Comparison of ENCODE assay signal across 8 mouse cellular contexts in genomic region chr6:91410961-91411368, GRCm38 (mm10). TPM values are rescaled to one million over a fixed set of nuclear protein-coding genes. Genes with fewer than 3 reads are reported as not detected.
A peak's percentile ranks its signal among the peaks of the same experiment; 100 is the strongest.
DNase-seq lines count a peak whose midpoint lies in the region; ATAC-seq and TF ChIP-seq lines count a peak whose summit lies in the region.

Gene Wnt7a, minus strand, starts transcription at chr6:91411363.

- no peaks in the 10 kb centered on the region for H3K9me3 ChIP-seq in heart, embryonic 15.5 days (replicated peaks)
- H3K9me3 ChIP-seq in intestine, embryonic 16.5 days (ENCODE audit: control insufficient read depth, low read length): no peaks in the 10 kb centered on the region
- H3K9me3 ChIP-seq in liver, embryonic 14.5 days (ENCODE audit: control insufficient read depth, low read length): no peaks in the 10 kb centered on the region
- no peaks in the 10 kb centered on the region for H3K9me3 ChIP-seq in stomach, embryonic 16.5 days (replicated peaks; ENCODE audit: control insufficient read depth, low read length)

- no peaks in the 10 kb centered on the region for H3K36me3 ChIP-seq in heart, embryonic 15.5 days
- no peaks in the 10 kb centered on the region for H3K36me3 ChIP-seq in intestine, embryonic 16.5 days (ENCODE audit: control insufficient read depth, insufficient read depth, low read length)
- H3K36me3 ChIP-seq in liver, embryonic 14.5 days (replicated peaks; ENCODE audit: control insufficient read depth, insufficient read depth, low read depth): no peaks in the 10 kb centered on the region
- no peaks in the 10 kb centered on the region for H3K36me3 ChIP-seq in stomach, embryonic 16.5 days (ENCODE audit: control insufficient read depth, insufficient read depth, low read length)

- ATAC-seq in heart, embryonic 15.5 days (replicated peaks; ENCODE audit: insufficient number of reproducible peaks, insufficient read depth, low FRiP score, low read depth): no peak
- peak; percentile 12 for ATAC-seq in Patski
- ATAC-seq in intestine, embryonic 16.5 days: peak; percentile 28
- ATAC-seq in liver, embryonic 14.5 days (ENCODE audit: insufficient read depth): no peak
- no peak; the same call in 1 of the 2 replicates for ATAC-seq in stomach, embryonic 16.5 days (ENCODE audit: insufficient read depth, low FRiP score)
- no peak for ATAC-seq in CD4-positive, CD25-positive, alpha-beta regulatory T cell, adult 4 months

- under 1% methylated on average over 45 of the region's 51 CpGs for WGBS in heart, embryonic 15.5 days
- WGBS in intestine, embryonic 16.5 days: under 1% methylated on average over 39 of the region's 51 CpGs
- whole genome bisulfite sequencing in liver, embryonic 14.5 days (ENCODE audit: insufficient replicate concordance): under 1% methylated on average over 50 of the region's 51 CpGs
- 1% methylated on average over 46 of the region's 51 CpGs for WGBS in stomach, embryonic 16.5 days

- in situ Hi-C loops in Patski (cut with MboI; ENCODE audit: low pct_unique_long_range_greater_than_20kb): loop anchor here (5.0 kb wide), 2 partner anchors 124 to 254 kb away; partner anchors contain the start of gene Hdac11

- no peak for TF ChIP-seq CTCF in Patski (IDR thresholded peaks at IDR 0.05)
- no peak for TF ChIP-seq CTCF in liver, embryonic 14.5 days (IDR thresholded peaks at IDR 0.05; ENCODE audit: low read depth)

- H3K27ac ChIP-seq in heart, embryonic 15.5 days: no peak within 1 kb of the TSS
- H3K27ac ChIP-seq in intestine, embryonic 16.5 days (ENCODE audit: low read length): no peak within 1 kb of the TSS
- H3K27ac ChIP-seq in liver, embryonic 14.5 days: no peak within 1 kb of the TSS
- H3K27ac ChIP-seq in stomach, embryonic 16.5 days (ENCODE audit: low read length): no peak within 1 kb of the TSS

- peak within 1 kb of the TSS; percentile 35 for H3K9ac ChIP-seq in heart, embryonic 15.5 days
- H3K9ac ChIP-seq in intestine, embryonic 16.5 days (ENCODE audit: low read depth, low read length): 0 out of 2 replicates have a peak within 1 kb of the TSS, but pooled peaks have one; percentile 14
- H3K9ac ChIP-seq in liver, embryonic 14.5 days (replicated peaks): no peak within 1 kb of the TSS
- peak within 1 kb of the TSS; percentile 11; the same call in 1 of the 2 replicates for H3K9ac ChIP-seq in stomach, embryonic 16.5 days (ENCODE audit: low read length)

- H3K27me3 ChIP-seq in heart, embryonic 15.5 days: peaks cover 100% of the 10 kb centered on the region
- H3K27me3 ChIP-seq in Patski: no peaks in the 10 kb centered on the region
- H3K27me3 ChIP-seq in intestine, embryonic 16.5 days (replicated peaks; ENCODE audit: control insufficient read depth, insufficient read depth, low read length): peaks cover 64% of the 10 kb centered on the region
- H3K27me3 ChIP-seq in liver, embryonic 14.5 days (ENCODE audit: control insufficient read depth, insufficient read depth, low read length): peaks cover 39% of the 10 kb centered on the region
- peaks cover 71% of the 10 kb centered on the region for H3K27me3 ChIP-seq in stomach, embryonic 16.5 days (ENCODE audit: control insufficient read depth, insufficient read depth, low read length)

- H3K4me2 ChIP-seq in heart, embryonic 15.5 days: peak within 1 kb of the TSS; percentile 95
- peak within 1 kb of the TSS; percentile 91 for H3K4me2 ChIP-seq in intestine, embryonic 16.5 days (ENCODE audit: low read depth, low read length)
- H3K4me2 ChIP-seq in liver, embryonic 14.5 days (ENCODE audit: low read depth): peak within 1 kb of the TSS; percentile 45
- H3K4me2 ChIP-seq in stomach, embryonic 16.5 days (ENCODE audit: low read depth, low read length): peak within 1 kb of the TSS; percentile 74

- CTCF ChIA-PET in Patski (lab: Charles Lee): interaction anchor here (0.8 to 7.1 kb wide), 5 partner anchors 78 to 132 kb away, joined by 3 to 81 read pairs (median 4); no protein-coding TSS in a partner anchor

- DNase-seq in heart, adult 9 months (ENCODE audit: low spot score in 2 of 2): no peak
- DNase-seq in Patski (ENCODE audit: low read depth, low spot score): no peak
- peak; percentile 63 for DNase-seq in embryo, embryonic 11 days
- no peak for DNase-seq in liver, embryonic 14.5 days (ENCODE audit: low read depth in 3 of 3, low spot score in 3 of 3)

- H3K4me3 ChIP-seq in heart, embryonic 15.5 days: peak within 1 kb of the TSS; percentile 52
- H3K4me3 ChIP-seq in intestine, embryonic 16.5 days (ENCODE audit: low read length): peak within 1 kb of the TSS; percentile 53
- H3K4me3 ChIP-seq in liver, embryonic 14.5 days (ENCODE audit: insufficient read depth in 1 of 2, low read depth in 2 of 2, low read length in 2 of 2): peak within 1 kb of the TSS in 1 of 2 experiments; percentile 32; a peak in 2 of 4 replicates
- H3K4me3 ChIP-seq in stomach, embryonic 16.5 days (replicated peaks; ENCODE audit: low read length): peak within 1 kb of the TSS; percentile 50

- no peak for TF ChIP-seq EP300 in liver, embryonic 14.5 days (IDR thresholded peaks at IDR 0.05; ENCODE audit: low read depth)

- POLR2A ChIA-PET in Patski (lab: Charles Lee): interaction anchor here (1.0 to 1.7 kb wide), 2 partner anchors 29 to 32 kb away, joined by 3 to 6 read pairs; no protein-coding TSS in a partner anchor

- peaks cover 22% of the 10 kb centered on the region for H3K4me1 ChIP-seq in heart, embryonic 15.5 days (replicated peaks)
- peaks cover 9% of the 10 kb centered on the region for H3K4me1 ChIP-seq in intestine, embryonic 16.5 days (ENCODE audit: control insufficient read depth, insufficient read depth, low read length)
- H3K4me1 ChIP-seq in liver, embryonic 14.5 days (replicated peaks; ENCODE audit: control insufficient read depth in 2 of 2, insufficient read depth in 2 of 2, low read length in 1 of 2): no peaks in the 10 kb centered on the region
- peaks cover 7% of the 10 kb centered on the region for H3K4me1 ChIP-seq in stomach, embryonic 16.5 days (ENCODE audit: control insufficient read depth, insufficient read depth, low read length)

RNA-seq across cellular contexts. Expression of gene Wnt7a, which starts in this region (rescaled TPM):
- polyA plus RNA-seq in heart, embryonic 15.5 days (2015; fragmentation: Nextera tagmentation; extraction: Ambion mirVana): 0.04 and 0.77 TPM in 2 replicates
- 10.4 TPM for polyA plus RNA-seq in Patski (2021)
- not detected in 2 replicates for polyA plus RNA-seq in intestine, embryonic 16.5 days (2015; fragmentation: Nextera tagmentation; extraction: Ambion mirVana)
- polyA plus RNA-seq in liver, embryonic 14.5 days (2012; rRNA removed): 0.01 TPM in 1 of 2 replicates, not detected in the other
- not detected in 2 replicates for polyA plus RNA-seq in liver, embryonic 14.5 days (2014; fragmentation: Nextera tagmentation; extraction: Ambion mirVana)
- 0.04 and 0.36 TPM in 2 replicates for polyA plus RNA-seq in stomach, embryonic 16.5 days (2015; fragmentation: Nextera tagmentation; extraction: Ambion mirVana)
- not detected for polyA plus RNA-seq in CD4-positive, CD25-positive, alpha-beta regulatory T cell, adult 4 months (2017; shearing (Covaris generic))

Comparison
In these comparisons a context has a peak if more than half of its experiments do, and no peak if none do; other contexts are left out.
1. Peak in ATAC-seq, H3K4me3 ChIP-seq, H3K9ac ChIP-seq and H3K4me2 ChIP-seq in intestine, embryonic 16.5 days; RNA of the gene not detected or under 1 TPM.
2. H3K4me2 ChIP-seq: peak in every context shown above with its lines; median percentile 95 in heart, embryonic 15.5 days; 91 in intestine, embryonic 16.5 days; 74 in stomach, embryonic 16.5 days; 45 in liver, embryonic 14.5 days.